Mouse (Mus musculus) lung, embryonic 15.5 days (tissue): Measurements from ENCODE around the gene Rsph14. TPM values are rescaled to one million over a fixed set of nuclear protein-coding genes. Genes with fewer than 3 reads are reported as not detected.

Experiments used
- ATAC-seq: fragments of 200-750 bp; cut with Nextera tagmentation; 2 replicates; pipeline ENCODE4 v1.8.0; 2017; ENCODE audit warnings: moderate number of reproducible peaks, borderline replicate concordance; ENCODE audit not compliant: low FRiP score, low TSS enrichment; ENCODE audit errors: extremely low read depth
- H3K27ac ChIP-seq: fragments of 300-500 bp; sonication (generic); 2 replicates; pipeline ENCODE4 v1.5.1; 2015; ENCODE audit warnings: moderate library complexity, mild to moderate bottlenecking, inconsistent platforms
- H3K27me3 ChIP-seq: fragments of 300-500 bp; sonication (generic); 2 replicates; pipeline ENCODE4 v1.6.1; 2015; ENCODE audit warnings: inconsistent platforms
- H3K36me3 ChIP-seq: fragments of 300-500 bp; sonication (generic); 2 replicates; pipeline ENCODE4 v1.6.1; 2015; ENCODE audit warnings: inconsistent platforms
- H3K4me1 ChIP-seq: fragments of 300-500 bp; sonication (generic); 2 replicates; pipeline ENCODE4 v1.6.1; 2015; ENCODE audit warnings: inconsistent platforms
- H3K4me2 ChIP-seq: fragments of 300-500 bp; sonication (generic); 2 replicates; pipeline ENCODE4 v1.6.1; 2015; ENCODE audit warnings: inconsistent platforms, mild to moderate bottlenecking, moderate library complexity
- H3K4me3 ChIP-seq: fragments of 300-500 bp; sonication (generic); 2 replicates; pipeline ENCODE4 v1.5.1; 2015; ENCODE audit warnings: mild to moderate bottlenecking, inconsistent platforms
- H3K9ac ChIP-seq: fragments of 300-500 bp; sonication (generic); 2 replicates; pipeline ENCODE4 v1.6.1; 2015; ENCODE audit warnings: inconsistent platforms
- H3K9me3 ChIP-seq: fragments of 300-500 bp; sonication (generic); 2 replicates; pipeline ENCODE4 v1.6.1; 2016; ENCODE audit warnings: inconsistent platforms
- WGBS: fragments of 180-500 bp; shearing (Covaris S2); methylation state at CpG from one replicate; pipeline ENCODE4 v1.1.7; 2015; 5-methylcytosine and 5-hydroxymethylcytosine counted together
- polyA plus RNA-seq: library from polyadenylated mRNA; unstranded; fragments of >200 nt; fragmentation: Nextera tagmentation; extraction: Ambion mirVana; gene quantifications from 2 replicates; pipeline ENCODE4 v1.2.1, GENCODE M21; 2015

Rsph14 gene
- polyA plus RNA-seq, 1 experiment from 2014 or later, result 2.1 TPM

- Histone ChIP-seq H3K4me1 (peaks cover 67% of the 10 kb centered on the region), H3K4me2 (peak overlapping the region; percentile 89), H3K27ac (peak overlapping the region; percentile 68), H3K4me3 (peak overlapping the region; percentile 88), H3K27me3 (no peaks in the 10 kb centered on the region), H3K9me3 (no peaks in the 10 kb centered on the region), H3K36me3 (no peaks in the 10 kb centered on the region), H3K9ac (peak overlapping the region; percentile 70)
- no peak for ATAC-seq
- 2% methylated on average over 71 of the region's 71 CpGs for WGBS
These were observed 29.2 kb upstream of the Rsph14 start for GRCm38 (mm10) chr10:75061341-75062188.

GRCm38 (mm10) chr10:75060843-75061235 is 28.5 kb upstream of the Rsph14 start:
- under 1% methylated on average over 35 of the region's 48 CpGs for WGBS
- peak overlapping the region; percentile 70 for H3K9ac ChIP-seq
- ATAC-seq, result peak; percentile 5; the same call in 1 of the 2 replicates
- H3K4me3 ChIP-seq, result peak overlapping the region; percentile 88
- H3K27ac ChIP-seq, result peak overlapping the region; percentile 43
- H3K36me3 ChIP-seq, result no peaks in the 10 kb centered on the region
- H3K9me3 ChIP-seq, result no peaks in the 10 kb centered on the region
- peak overlapping the region; percentile 89 for H3K4me2 ChIP-seq
- peaks cover 62% of the 10 kb centered on the region for H3K4me1 ChIP-seq
- H3K27me3 ChIP-seq, result no peaks in the 10 kb centered on the region

- Histone ChIP-seq H3K27ac (peak within 1 kb of the TSS; percentile 43), H3K4me1 (peaks cover 57% of the 10 kb centered on the region), H3K36me3 (no peaks in the 10 kb centered on the region), H3K4me2 (peak within 1 kb of the TSS; percentile 89), H3K9me3 (no peaks in the 10 kb centered on the region), H3K9ac (peak within 1 kb of the TSS; percentile 70), H3K4me3 (peak within 1 kb of the TSS; percentile 88), H3K27me3 (no peaks in the 10 kb centered on the region)
- peak; percentile 79; the same call in 1 of the 2 replicates for ATAC-seq
- WGBS, result under 1% methylated on average over 29 of the region's 73 CpGs
These were observed 27.9 kb upstream of the Rsph14 start, which contains the start of gene Bcr for GRCm38 (mm10) chr10:75060217-75060842. Gene Bcr (plus strand): TSS chr10:75060592.

GRCm38 (mm10) chr10:75059396-75059795 is 27.0 kb upstream of the Rsph14 start:
- ATAC-seq, result no peak
- peak overlapping the region; percentile 88; the same call in 1 of the 2 replicates for H3K4me3 ChIP-seq
- H3K27me3 ChIP-seq, result no peaks in the 10 kb centered on the region
- H3K27ac ChIP-seq, result no peak overlapping the region
- peak overlapping the region; percentile 89 for H3K4me2 ChIP-seq
- peaks cover 52% of the 10 kb centered on the region for H3K4me1 ChIP-seq
- H3K9me3 ChIP-seq, result no peaks in the 10 kb centered on the region
- no peak overlapping the region for H3K9ac ChIP-seq
- H3K36me3 ChIP-seq, result no peaks in the 10 kb centered on the region
- 1% methylated on average over 11 of the region's 11 CpGs for WGBS

- H3K9ac ChIP-seq, result no peak overlapping the region
- peak overlapping the region; percentile 89 for H3K4me2 ChIP-seq
- 33% methylated on average over 9 of the region's 9 CpGs for WGBS
- H3K9me3 ChIP-seq, result no peaks in the 10 kb centered on the region
- peaks cover 52% of the 10 kb centered on the region for H3K4me1 ChIP-seq
- no peak for ATAC-seq
- no peak overlapping the region for H3K4me3 ChIP-seq
- H3K27ac ChIP-seq, result no peak overlapping the region
- H3K36me3 ChIP-seq, result no peaks in the 10 kb centered on the region
- H3K27me3 ChIP-seq, result no peaks in the 10 kb centered on the region
These were observed 26.5 kb upstream of the Rsph14 start for GRCm38 (mm10) chr10:75058761-75059395.

GRCm38 (mm10) chr10:75058336-75058735 is 25.9 kb upstream of the Rsph14 start:
- Histone ChIP-seq H3K4me2 (no peak overlapping the region), H3K9me3 (no peaks in the 10 kb centered on the region), H3K27me3 (no peaks in the 10 kb centered on the region), H3K9ac (no peak overlapping the region), H3K4me1 (peaks cover 47% of the 10 kb centered on the region), H3K4me3 (no peak overlapping the region), H3K36me3 (no peaks in the 10 kb centered on the region), H3K27ac (no peak overlapping the region)
- no peak for ATAC-seq
- WGBS, result 26% methylated on average over 8 of the region's 8 CpGs

GRCm38 (mm10) chr10:75056255-75056654 is 23.9 kb upstream of the Rsph14 start:
- Histone ChIP-seq H3K36me3 (no peaks in the 10 kb centered on the region), H3K4me1 (peaks cover 26% of the 10 kb centered on the region), H3K9me3 (no peaks in the 10 kb centered on the region), H3K27me3 (no peaks in the 10 kb centered on the region), H3K4me3 (no peak overlapping the region), H3K4me2 (no peak overlapping the region), H3K9ac (no peak overlapping the region), H3K27ac (no peak overlapping the region)
- 24% methylated on average over 4 of the region's 4 CpGs for WGBS
- no peak for ATAC-seq

- 66% methylated on average over 5 of the region's 5 CpGs for WGBS
- H3K27me3 ChIP-seq, result no peaks in the 10 kb centered on the region
- no peaks in the 10 kb centered on the region for H3K9me3 ChIP-seq
- ATAC-seq, result no peak
- no peak overlapping the region for H3K4me2 ChIP-seq
- H3K4me3 ChIP-seq, result no peak overlapping the region
- no peaks in the 10 kb centered on the region for H3K36me3 ChIP-seq
- H3K27ac ChIP-seq, result no peak overlapping the region
- peaks cover 25% of the 10 kb centered on the region for H3K4me1 ChIP-seq
- H3K9ac ChIP-seq, result no peak overlapping the region
These were observed 23.3 kb upstream of the Rsph14 start for GRCm38 (mm10) chr10:75055672-75056071.

GRCm38 (mm10) chr10:75054125-75054524 is 21.7 kb upstream of the Rsph14 start:
- Histone ChIP-seq H3K36me3 (no peaks in the 10 kb centered on the region), H3K4me1 (peaks cover 15% of the 10 kb centered on the region; the same call in 1 of the 2 replicates), H3K4me2 (no peak overlapping the region), H3K4me3 (no peak overlapping the region), H3K27me3 (no peaks in the 10 kb centered on the region), H3K9me3 (no peaks in the 10 kb centered on the region), H3K27ac (no peak overlapping the region), H3K9ac (no peak overlapping the region)
- 27% methylated on average over 6 of the region's 6 CpGs for WGBS
- ATAC-seq, result no peak

- H3K9me3 ChIP-seq, result no peaks in the 10 kb centered on the region
- WGBS, result 60% methylated on average over 4 of the region's 4 CpGs
- H3K4me1 ChIP-seq, result peaks cover 10% of the 10 kb centered on the region; the same call in 1 of the 2 replicates
- H3K4me3 ChIP-seq, result no peak overlapping the region
- H3K27me3 ChIP-seq, result no peaks in the 10 kb centered on the region
- H3K9ac ChIP-seq, result no peak overlapping the region
- H3K4me2 ChIP-seq, result no peak overlapping the region
- H3K36me3 ChIP-seq, result no peaks in the 10 kb centered on the region
- no peak for ATAC-seq
- H3K27ac ChIP-seq, result no peak overlapping the region
These were observed 21.3 kb upstream of the Rsph14 start for GRCm38 (mm10) chr10:75053655-75054054.

GRCm38 (mm10) chr10:75052902-75053301 is 20.5 kb upstream of the Rsph14 start:
- Histone ChIP-seq H3K9me3 (no peaks in the 10 kb centered on the region), H3K9ac (no peak overlapping the region), H3K36me3 (no peaks in the 10 kb centered on the region), H3K4me1 (peaks cover 4% of the 10 kb centered on the region; the same call in 1 of the 2 replicates), H3K4me3 (no peak overlapping the region), H3K27me3 (no peaks in the 10 kb centered on the region), H3K27ac (no peak overlapping the region), H3K4me2 (no peak overlapping the region)
- no peak for ATAC-seq
- 79% methylated on average over 8 of the region's 8 CpGs for WGBS
